Mouse (Mus musculus) mature B cell (primary cell): Measurements from ENCODE around the gene Acss3.

ENCODE experiments used
- in situ Hi-C: fragments of 300-500 bp; cut with MboI; formaldehyde crosslinking; loops from 2 replicates; pipeline ENCODE4 v1.14.3; 2019

Acss3 gene

GRCm38 (mm10) chr10:107011142-107011541, 112.3 kb downstream of the Acss3 start:
- in situ Hi-C loops = no loop called here

GRCm38 (mm10) chr10:106998052-106998625, 125.3 kb downstream of the Acss3 start:
- in situ Hi-C loops = no loop called here

- in situ Hi-C loops = no loop called here
These were observed 134.0 kb downstream of the Acss3 start for GRCm38 (mm10) chr10:106989478-106989877.

GRCm38 (mm10) chr10:106975193-106976141, 148.0 kb downstream of the Acss3 start:
- in situ Hi-C loops = no loop called here

- in situ Hi-C loops = no loop called here
These were observed 164.4 kb downstream of the Acss3 start for GRCm38 (mm10) chr10:106959026-106959425.

GRCm38 (mm10) chr10:106941380-106941779, 182.1 kb downstream of the Acss3 start:
- in situ Hi-C loops = no loop called here

GRCm38 (mm10) chr10:106939441-106939840, 184.0 kb downstream of the Acss3 start:
- in situ Hi-C loops = no loop called here

- in situ Hi-C loops = no loop called here
These were observed 184.6 kb downstream of the Acss3 start for GRCm38 (mm10) chr10:106938851-106939250.

- in situ Hi-C loops = no loop called here
These were observed 186.5 kb downstream of the Acss3 start for GRCm38 (mm10) chr10:106936996-106937395.

- in situ Hi-C loops = no loop called here
These were observed 190.8 kb downstream of the Acss3 start for GRCm38 (mm10) chr10:106932571-106933073.

GRCm38 (mm10) chr10:106928576-106929332, 194.7 kb downstream of the Acss3 start:
- in situ Hi-C loops = no loop called here

GRCm38 (mm10) chr10:106924798-106925197, 198.7 kb downstream of the Acss3 start:
- in situ Hi-C loops = no loop called here

GRCm38 (mm10) chr10:106924334-106924733, 199.1 kb downstream of the Acss3 start:
- in situ Hi-C loops = no loop called here

- in situ Hi-C loops = no loop called here
These were observed 208.6 kb downstream of the Acss3 start for GRCm38 (mm10) chr10:106914822-106915221.

- in situ Hi-C loops = no loop called here
These were observed 209.2 kb downstream of the Acss3 start for GRCm38 (mm10) chr10:106914275-106914674.

GRCm38 (mm10) chr10:106913032-106913431, 210.4 kb downstream of the Acss3 start:
- in situ Hi-C loops = no loop called here

GRCm38 (mm10) chr10:106910108-106910507, 213.4 kb downstream of the Acss3 start:
- in situ Hi-C loops = no loop called here

- in situ Hi-C loops = no loop called here
These were observed 227.1 kb downstream of the Acss3 start for GRCm38 (mm10) chr10:106896351-106896750.
